Mouse (Mus musculus) retina, postnatal 1 day (tissue): ENCODE results near the gene Akap2.
A peak's percentile ranks its signal among the peaks of the same experiment; 100 is the strongest.

Experiments used
- DNase-seq: peaks from one replicate; pipeline ENCODE4 v3.0.0-alpha.2; 2012

Gene Akap2

GRCm38 (mm10) chr4:57717354-57717753, at the start of gene Akap2:
Gene Akap2, plus strand, starts transcription at chr4:57717657.
- DNase-seq, result no peak

GRCm38 (mm10) chr4:57670813-57671469, 46.5 kb upstream of the Akap2 start:
- DNase-seq, result no peak

- no peak for DNase-seq
Measured at GRCm38 (mm10) chr4:57672541-57672940, 44.9 kb upstream of the Akap2 start.

- DNase-seq, result peak; percentile 83
Measured at GRCm38 (mm10) chr4:57672996-57673906, 44.2 kb upstream of the Akap2 start.

- no peak for DNase-seq
Measured at GRCm38 (mm10) chr4:57674351-57674750, 43.1 kb upstream of the Akap2 start.

DNA sequence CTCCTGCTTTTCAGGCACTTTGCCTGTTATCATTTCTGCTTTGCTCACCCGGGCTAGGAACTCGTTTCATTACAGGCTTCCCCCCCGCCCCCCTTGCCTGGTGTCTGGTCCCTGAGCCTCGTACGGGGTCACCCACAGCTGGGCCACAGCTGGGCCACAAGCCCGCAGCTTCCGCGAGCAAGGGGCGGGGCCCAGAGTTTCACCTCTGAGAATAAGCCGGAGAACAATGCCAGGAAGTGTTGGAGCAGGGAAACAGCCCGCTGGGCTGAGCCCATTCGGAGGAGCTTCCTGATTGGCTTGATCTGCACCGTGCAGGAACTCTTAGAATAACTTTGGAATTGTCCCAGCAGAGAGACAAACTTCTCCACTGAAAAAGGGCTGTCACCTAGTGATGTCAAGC, 42.1 kb upstream of the Akap2 start:
- DNase-seq, result peak; percentile 51

DNA sequence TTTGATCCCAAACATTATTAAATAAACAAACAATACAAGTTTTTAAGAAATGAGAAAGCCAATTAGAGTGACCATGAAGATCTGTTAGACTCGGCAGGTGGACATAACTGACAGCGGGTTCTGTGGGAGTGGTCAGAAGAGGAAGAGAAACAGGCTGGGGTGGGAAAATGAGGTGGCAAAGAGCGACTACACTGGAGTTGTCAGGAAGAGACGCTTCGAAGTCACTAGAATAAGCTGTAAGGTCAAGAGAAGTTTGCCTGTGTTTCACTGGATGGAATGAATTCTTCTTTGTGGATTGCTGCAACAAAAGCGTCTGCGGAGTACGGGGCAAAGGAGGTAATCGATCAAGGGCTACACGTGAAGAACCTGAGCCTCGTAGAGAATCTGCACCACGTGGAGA, 39.5 kb upstream of the Akap2 start:
- DNase-seq, result no peak

- DNase-seq, result no peak
Measured at GRCm38 (mm10) chr4:57678991-57679457, 38.4 kb upstream of the Akap2 start.

- DNase-seq, result no peak
Measured at GRCm38 (mm10) chr4:57680186-57680585, 37.3 kb upstream of the Akap2 start.

DNA sequence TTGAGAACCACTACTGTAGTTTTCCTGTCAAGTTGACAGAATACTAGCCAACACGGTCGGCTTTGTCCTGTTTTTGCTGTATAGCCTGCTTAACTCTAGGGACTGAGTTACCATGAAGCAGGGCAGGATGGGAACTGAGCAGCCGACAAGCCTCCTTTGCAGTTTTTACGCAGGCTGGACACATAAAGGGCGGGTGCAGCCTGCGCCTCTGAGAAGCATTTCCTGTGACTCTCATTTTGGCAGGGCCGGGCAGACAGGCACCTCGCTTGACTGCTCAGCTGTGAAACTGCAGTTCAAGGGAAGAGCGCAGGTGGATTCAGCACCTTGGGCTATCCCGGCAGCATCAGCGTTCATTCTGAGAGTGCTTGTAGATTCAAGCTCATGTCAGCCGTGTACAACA, 35.9 kb upstream of the Akap2 start:
- peak; percentile 73 for DNase-seq

DNA sequence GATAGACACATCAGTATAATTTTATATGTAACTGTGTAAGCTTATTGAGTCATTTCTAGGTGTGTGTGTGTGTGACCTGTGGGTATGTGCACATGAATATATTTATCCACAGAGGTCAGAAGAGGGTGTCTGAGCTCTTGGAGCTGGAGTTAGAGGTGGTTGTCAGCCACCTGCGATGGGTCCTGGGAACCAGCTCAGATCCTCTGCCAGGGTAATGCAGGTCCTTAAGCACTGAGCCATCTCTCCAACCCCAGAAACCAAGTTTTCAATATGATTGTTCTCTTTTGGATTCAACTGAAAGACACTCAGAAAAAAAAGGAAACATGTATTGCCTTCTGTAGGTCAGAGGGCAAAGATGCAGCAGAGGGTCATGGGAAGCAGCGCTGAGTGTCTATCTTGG, 35.1 kb upstream of the Akap2 start:
- DNase-seq, result no peak

DNA sequence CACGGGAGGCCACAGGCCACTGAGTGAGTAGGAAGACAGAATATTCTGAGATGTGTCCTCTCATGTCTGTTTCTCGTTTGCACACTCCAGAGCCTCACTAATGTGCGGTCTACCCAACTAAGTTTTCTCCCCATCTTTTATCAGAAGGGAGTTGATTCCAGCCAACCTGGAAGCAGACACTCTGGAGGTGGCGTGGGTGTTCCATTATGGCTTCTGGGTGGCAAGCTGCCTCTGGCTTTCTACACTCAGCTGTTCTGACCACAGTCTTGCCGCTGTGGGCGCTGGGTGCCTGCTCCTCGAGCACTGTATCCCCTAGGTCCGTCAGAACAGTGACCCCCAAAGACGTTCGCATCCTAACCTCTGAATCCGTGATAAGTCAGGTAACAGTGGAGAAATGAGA, 34.5 kb upstream of the Akap2 start:
- DNase-seq, result no peak

DNA sequence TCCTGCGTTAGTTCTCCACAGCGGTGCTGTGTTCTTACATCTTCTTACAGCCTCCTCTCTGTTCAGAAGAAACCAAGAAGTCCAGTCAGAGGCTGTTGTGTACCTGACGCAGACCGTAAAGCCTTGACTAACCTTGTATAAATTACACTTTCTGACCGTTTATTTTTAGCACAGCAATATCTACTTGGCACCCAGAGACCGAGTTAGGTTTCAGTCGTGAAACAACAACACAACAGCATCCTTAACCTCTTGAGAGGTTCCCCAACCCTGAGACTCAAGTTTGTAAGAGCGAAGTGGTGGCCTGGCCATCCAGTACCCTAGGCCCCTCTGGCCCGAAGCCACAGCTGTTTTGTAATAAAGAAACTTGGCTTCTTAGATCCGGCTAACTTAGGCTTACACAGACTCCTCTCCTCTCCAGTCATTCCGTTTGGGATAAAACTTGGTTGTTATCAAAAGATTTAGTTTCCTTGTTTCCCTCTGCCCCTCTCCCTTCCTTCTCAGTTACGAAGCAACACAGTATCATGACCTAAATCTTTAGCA, 32.7 kb upstream of the Akap2 start:
- no peak for DNase-seq

GRCm38 (mm10) chr4:57686736-57687135, 30.7 kb upstream of the Akap2 start:
- no peak for DNase-seq

GRCm38 (mm10) chr4:57687583-57687982, 29.9 kb upstream of the Akap2 start:
- DNase-seq, result no peak

- DNase-seq, result no peak
Measured at GRCm38 (mm10) chr4:57688131-57688530, 29.3 kb upstream of the Akap2 start.

DNA sequence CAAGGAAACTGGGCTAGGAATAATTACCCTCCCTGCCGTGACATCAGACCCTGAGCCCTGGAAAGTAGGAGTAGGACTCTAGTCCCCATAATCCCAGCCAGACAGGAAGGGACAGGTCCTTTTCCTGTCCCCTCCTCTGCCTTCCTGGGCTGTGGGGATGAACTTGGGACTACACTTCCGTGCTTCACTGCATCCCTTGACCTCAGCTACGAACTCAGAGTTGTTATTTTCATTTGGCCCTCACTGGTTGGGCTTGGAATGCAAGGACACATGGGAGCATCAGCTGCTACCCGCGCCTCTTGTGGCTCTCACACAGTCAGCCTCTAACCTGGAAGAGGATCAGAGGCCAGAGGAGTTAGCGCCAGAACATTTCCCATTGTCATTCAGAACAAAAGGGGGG, 27.5 kb upstream of the Akap2 start:
- DNase-seq, result no peak

DNA sequence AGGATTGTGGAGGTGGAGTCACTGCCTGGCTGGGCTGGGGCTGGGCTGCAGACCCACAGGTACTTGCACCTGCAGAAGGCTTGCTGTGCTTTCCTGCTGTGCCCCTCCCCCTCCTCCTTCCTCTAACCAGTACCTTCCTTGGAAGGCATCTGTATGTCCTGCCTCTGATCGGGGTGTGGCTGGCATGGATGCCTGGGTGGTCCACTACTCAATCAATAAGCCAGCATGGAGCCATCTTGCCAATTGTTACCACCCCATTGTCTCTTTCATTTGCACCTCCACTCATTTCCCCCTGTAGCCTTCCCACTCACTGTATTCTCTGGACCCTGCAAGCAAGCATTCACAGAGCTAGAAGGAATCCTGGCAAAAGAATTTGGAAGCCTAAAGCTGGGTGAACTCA, 26.7 kb upstream of the Akap2 start:
- DNase-seq, result no peak

- no peak for DNase-seq
Measured at GRCm38 (mm10) chr4:57694356-57695136, 22.9 kb upstream of the Akap2 start.

- no peak for DNase-seq
Measured at GRCm38 (mm10) chr4:57696955-57697354, 20.5 kb upstream of the Akap2 start.

DNA sequence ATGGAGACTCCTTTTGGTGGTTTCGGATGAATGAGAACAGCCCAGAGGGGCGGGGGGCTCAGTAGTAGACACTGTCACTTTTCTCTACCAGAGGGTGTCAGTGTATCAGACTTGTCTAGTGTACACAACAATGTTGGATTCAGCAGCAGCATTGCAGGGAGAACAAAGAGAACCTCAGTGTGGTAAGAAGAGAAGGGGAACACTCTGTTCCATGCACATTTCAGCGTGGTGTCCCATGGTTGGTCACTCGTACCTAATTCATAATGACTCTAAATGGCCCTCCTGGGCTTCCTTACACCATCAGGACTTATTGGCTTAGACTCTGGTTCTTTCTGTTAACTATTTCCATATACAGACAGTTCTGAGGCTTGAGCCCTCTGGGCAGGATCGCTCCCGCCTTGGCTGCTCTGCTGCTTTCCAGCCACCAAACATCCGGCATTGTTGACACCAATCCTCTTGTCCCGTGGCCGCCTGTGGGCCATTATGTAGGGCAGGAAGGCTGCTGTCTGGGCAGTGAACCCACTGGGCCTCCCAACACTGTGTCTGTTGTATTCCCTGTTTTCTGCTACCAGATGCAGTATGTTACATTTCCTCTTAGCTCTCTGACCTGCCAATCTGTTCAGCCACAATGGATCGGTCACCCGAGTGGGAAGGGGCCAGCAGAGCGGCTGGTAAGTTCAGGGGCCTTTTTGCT, 19.4 kb upstream of the Akap2 start:
- DNase-seq, result peak; percentile 32

DNA sequence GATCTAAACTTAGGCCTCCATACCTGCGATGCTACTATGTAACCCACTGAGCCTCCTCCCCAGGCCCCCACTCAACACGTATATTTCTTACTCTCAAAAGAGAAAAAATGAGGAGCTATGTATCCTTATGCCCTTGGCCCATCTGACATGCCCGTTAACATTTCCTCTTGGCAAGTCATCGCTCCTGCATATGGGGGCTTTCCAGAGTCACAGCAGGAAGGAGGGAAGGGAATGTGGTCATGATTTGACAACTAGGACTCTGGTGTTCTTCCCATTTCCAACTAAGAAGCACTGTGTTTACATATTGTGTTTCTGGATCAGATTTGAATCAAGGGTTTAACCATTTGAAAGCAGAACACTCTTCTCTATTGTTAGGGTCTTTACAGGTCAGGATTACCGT, 15.9 kb upstream of the Akap2 start:
- no peak for DNase-seq
